Mouse (Mus musculus): ENCODE measurements at regions not wholly inside any gene's neighbourhood (a gene's known extent, or its start where the extent isn't known, plus 50 kb on each side); places are given as distances from the start of the nearest gene placed in this dataset.

GRCm38 (mm10) chr17:83050591-83051197 lies 164.4 kb upstream of the Pkdcc start:
- TF ChIP-seq CTCF (conservative IDR thresholded peaks at IDR 0.05; ENCODE audit: insufficient read depth, insufficient read length, low read depth, low read length) = no peak
- no peak for TF ChIP-seq POLR2A (IDR thresholded peaks at IDR 0.05; ENCODE audit: low read depth, low read length)

Data from kidney, adult 2 months (tissue).